Mouse (Mus musculus) testis, postnatal 14 days (tissue): ENCODE results near the gene Ripor3.

Experiments used
- DNase-seq: peaks from one replicate; pipeline ENCODE4 v3.0.0; 2021; ENCODE audit warnings: low spot score

Ripor3 gene

DNA sequence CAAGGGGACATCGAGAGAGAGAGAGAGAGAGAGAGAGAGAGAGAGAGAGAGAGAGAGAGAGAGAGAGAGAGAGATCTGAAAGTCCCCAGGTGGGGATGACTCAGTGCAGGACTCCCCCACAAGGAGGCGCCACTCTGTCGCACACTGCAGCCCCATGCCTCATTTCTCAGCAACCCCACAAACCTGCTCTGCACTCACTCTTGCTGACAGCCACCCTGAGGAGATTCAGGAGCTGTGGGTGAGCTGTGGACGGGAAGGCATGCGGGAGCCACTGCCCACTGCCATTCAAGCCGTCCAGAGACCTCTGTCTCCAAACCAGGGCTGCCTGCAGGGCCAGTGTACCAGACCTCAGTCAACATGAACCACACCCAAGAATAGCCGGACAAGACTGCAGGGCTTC is 23.7 kb downstream of the Ripor3 start:
- DNase-seq, result no peak

DNA sequence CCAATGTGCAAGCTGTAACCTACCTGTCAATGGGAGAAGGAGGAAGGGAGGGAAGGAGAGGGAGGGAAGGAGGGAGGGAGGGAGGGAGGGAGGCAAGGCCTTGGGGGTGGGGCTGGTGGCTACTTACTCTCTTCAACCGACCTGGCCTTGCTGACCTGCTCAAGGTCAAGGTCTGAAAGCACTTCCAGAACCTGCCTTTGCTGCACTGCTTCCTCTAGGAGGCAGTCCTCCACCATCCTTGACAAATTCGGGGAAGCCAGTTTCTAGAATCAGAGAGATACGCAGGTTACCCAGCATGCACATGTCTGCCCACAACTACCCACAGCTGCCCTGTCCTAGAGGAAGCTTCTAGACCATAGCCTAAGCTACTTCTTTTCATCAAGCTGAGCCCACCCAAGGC is 25.5 kb downstream of the Ripor3 start:
- DNase-seq, result no peak

DNA sequence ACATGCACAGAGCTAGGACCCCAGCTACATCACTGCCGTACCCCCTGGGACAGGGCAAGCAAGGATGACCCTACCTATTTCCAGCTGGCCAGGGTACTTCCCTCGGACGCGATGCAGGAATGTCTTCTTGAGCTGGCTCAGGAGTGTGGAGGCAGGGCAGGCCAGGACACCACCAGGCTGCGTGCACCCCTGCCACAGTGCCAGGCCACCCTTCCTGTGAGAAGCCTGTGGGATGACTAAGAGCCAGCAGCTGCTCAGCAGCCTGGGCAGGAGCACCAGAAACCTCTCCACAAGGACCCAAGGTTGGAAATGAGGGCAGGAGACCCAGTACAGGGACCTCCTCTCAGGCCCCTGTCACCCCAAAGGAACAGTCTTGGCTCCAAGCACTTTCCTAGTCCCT is 26.0 kb downstream of the Ripor3 start:
- DNase-seq, result no peak

DNA sequence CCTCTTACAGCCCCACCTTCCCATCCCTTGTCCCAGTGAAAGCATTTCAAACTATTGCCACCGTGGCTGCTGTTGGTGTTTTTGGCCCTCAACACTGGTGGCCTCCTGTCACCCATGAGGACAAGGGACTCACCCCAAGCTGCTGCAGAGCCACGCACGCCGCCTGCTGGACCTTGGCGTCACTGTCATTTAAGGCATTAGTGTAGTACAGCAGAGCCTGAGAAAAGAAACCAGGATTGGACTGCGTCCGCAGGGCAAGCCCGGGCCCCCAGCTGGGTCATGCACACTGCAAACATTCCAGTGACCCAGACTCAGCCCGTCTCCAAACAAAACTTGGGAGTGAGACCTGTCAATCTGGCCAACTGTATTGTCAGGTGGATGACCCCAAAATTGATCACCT is 27.8 kb downstream of the Ripor3 start:
- no peak for DNase-seq

DNA sequence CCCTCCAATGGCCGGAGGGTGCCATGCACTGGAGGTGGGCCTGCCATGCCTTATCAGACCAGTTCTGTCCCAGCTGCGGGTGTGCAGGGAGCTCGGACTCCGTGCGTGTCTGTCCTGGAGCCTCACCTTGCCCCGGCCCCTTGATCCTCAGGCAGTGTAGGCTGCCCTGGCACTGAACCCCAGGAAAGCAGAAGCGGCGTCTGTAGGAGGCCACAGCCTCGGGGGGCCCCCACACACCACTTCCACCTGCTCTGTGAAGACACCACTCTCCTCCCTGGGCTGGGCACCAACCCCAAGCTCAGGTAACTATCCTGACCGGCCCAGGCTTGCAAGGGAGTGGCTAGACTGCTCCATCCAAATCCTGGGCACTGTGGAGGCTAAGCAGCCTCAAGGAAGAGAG is 30.0 kb downstream of the Ripor3 start:
- DNase-seq, result no peak

DNA sequence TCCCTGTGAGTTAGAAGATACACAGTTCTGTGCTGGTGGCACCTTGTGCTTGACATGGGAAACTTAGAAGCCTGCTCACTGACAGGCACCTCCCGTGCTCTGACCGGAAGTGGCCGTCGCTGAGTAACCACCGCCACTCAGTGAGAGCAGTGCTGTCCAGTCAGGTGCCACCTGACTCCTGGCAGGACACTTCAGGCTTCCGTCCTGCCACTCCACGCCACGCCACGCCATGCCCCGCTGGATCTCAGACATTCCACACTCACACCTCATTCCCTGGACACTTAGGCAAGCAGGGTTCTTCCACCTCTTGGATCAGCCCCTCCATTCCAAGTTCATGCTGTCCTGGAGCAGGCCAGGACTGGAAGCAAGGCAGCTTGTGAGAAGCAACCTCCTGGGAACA is 32.1 kb downstream of the Ripor3 start:
- no peak for DNase-seq

DNA sequence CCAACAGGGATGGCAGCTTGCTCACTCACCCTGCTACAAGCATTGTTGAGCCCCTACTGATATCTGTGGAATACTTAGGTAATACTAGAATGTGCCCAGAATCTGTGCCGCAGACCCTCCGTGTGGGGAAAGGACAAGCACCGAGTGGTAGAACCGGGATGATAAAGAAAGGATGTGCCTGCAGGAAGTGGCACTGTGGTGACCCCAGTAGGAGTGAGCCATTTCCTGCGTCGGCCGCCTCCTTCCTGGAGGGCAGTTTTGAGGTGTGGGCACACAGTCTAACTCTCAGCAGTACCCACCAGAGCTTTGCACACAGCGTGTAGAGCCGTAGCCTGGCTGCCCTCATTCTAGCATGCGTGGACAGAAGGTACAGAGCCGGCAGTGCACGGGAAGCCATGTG is 34.7 kb downstream of the Ripor3 start:
- no peak for DNase-seq

DNA sequence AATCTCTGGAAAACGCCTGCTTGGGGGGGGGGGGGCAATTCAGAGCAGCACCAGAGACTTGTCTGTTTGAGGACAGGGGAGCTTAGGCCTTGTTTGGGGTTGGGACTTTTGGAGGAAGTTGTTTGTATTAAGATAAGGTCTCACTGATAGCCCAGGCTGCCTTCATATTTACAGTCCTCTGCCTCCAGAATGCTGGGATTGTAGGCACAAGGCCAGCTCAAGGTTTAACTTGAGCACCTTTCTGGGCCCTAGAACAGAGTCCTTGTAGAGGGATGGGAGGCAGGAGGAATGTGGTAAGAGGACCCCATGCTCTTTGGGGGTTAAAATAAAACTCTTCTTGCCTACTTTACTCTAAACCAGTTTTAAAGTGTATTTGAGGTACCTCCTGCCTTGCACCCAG is 37.6 kb downstream of the Ripor3 start:
- DNase-seq, result no peak

GRCm38 (mm10) chr2:167972146-167972545 is 38.3 kb downstream of the Ripor3 start:
- DNase-seq, result no peak

DNA sequence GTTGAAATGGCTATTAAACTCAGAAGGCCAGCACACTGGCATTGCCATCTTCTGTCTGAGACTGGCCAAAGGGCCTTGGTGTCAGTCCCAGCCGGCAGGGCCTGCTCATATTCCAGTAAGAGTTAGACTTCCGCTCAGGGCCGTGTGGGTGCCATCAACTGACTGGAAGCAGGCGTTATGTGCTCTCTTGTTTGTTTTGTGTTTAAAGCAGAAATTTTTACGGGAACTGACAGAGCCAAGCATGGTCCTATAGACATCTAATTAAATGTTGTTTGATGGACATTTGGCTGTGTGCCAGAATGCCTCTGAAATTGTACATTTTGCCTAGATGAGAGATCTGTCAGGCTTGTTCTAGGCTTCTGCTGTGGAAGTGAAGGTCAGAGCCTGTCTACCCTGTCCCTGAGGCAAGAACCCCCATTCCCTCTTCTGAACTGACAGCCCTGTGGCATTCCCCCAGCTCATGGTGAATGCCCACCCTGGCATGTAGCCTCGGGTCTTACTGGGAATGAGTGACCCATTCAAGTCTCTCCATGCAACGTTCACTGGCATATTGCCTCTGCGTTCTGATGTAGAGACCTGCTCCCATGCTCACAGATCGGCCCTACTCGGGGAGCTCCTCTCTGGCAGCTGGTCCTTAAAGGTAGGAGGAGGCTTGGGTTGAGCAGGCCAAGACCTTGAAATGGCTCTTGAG is 40.4 kb downstream of the Ripor3 start:
- DNase-seq, result no peak

GRCm38 (mm10) chr2:167968504-167968903 is 41.9 kb downstream of the Ripor3 start:
- DNase-seq, result no peak

GRCm38 (mm10) chr2:167965911-167966310 is 44.5 kb downstream of the Ripor3 start:
- no peak for DNase-seq

DNA sequence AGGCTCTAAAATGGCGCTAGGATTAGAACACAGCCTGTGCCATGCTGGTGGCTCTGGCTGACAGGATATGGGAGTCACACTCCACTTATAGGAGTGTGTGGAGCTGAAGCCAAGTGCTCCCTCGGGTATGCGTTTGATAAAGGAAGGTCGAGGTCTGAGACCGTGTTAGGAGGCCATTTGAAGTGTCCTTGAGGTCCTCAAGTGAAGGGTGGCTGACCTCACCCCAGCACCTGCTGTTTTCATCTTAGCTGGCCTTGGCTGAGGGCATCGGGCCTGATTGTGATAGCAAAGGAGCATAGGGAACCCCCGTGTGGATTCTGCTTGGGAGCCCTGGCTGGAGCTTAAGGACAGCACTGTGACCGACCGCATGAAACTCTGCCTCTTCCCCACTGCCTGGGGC is 46.1 kb downstream of the Ripor3 start:
- DNase-seq, result peak; percentile 28

- DNase-seq, result no peak
Measured at GRCm38 (mm10) chr2:167963778-167964300, 46.6 kb downstream of the Ripor3 start.

- DNase-seq, result no peak
Measured at GRCm38 (mm10) chr2:167963176-167963575, 47.2 kb downstream of the Ripor3 start.

DNA sequence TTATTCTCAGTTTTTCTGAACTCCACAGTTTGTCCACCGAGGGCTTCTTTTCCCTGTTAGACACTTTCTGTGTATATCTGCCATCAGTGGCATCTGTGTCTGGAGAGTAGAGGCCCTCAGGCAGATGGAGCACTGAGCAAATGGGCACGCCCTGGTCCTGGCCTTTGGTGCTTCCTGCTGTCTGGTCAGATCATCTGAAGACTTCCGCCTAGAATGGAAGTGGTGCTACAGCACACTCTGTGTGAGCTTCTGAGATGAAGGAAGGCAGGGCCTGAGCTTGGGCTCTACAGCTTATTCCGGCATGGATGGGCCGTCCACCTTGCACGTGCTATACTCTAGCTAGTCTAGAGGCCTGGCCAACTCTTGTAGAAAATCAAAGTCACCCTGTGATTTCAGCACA is 48.1 kb downstream of the Ripor3 start:
- DNase-seq, result no peak

DNA sequence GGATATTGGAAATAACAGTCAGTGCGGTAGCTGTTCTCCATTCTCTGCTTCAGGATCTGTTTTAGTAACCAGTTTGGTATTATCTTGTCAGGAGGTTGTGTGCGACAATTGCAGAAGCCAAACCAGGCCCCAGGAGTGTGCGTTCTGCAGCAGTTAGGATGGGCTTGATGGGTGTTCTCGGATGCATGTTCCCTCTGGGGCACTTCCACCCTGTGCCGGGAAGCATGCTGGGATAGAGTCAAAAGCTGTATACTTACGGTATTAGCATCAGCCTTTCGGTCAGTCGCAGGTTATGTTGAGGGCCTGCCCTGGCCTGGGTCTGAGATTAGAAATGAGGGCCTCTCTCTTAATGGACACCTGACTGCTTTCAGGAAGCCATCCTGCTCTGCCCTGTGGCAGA is 49.8 kb downstream of the Ripor3 start:
- no peak for DNase-seq

DNA sequence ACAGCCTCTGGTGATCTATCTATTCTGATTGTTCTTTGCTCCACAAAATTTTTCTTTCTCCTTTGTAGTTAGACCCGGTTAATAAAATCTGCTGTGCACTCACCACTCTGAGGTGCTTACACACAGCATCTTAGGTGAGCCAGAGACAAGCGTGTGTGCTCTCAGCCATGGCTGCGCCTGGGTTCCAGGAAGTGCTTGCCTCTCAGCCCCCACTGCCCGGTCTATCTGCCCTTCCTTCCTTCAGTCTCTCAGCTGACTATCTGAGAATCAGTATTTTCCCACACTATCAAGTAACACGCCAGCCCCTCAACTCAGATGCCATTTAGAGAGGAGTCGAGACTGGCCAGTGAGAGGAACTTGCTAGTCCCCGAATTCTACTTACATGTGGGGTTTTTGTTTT is 50.4 kb downstream of the Ripor3 start:
- DNase-seq, result no peak

DNA sequence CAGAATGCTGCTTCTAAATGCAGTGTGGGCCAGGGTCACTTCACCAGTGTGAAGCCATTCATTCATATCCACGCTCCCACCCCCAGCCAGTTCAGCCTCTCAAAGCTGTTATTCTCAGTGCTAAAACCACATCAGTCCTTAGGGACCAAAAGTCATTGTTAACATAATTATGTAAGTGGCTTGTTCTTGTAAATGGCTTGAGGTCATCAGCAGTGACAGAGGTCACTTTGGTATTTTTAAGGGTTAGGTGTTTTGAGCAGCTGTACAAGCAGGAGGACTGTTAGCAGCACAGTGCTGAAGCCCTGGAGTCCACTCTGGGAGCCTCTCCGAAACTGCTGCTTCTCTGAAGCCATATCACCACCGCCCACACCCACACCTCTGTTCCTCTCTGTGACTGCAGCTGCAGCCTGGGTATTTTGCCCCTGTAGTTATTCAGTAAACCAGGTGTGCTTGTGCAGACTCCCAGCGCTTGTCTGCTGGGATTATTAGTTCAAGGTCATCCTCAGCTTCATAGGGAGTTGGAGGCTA is 51.0 kb downstream of the Ripor3 start:
- no peak for DNase-seq

GRCm38 (mm10) chr2:167958843-167959242 is 51.6 kb downstream of the Ripor3 start:
- DNase-seq, result peak; percentile 84

GRCm38 (mm10) chr2:167958082-167958788 is 52.2 kb downstream of the Ripor3 start:
- DNase-seq, result no peak

DNA sequence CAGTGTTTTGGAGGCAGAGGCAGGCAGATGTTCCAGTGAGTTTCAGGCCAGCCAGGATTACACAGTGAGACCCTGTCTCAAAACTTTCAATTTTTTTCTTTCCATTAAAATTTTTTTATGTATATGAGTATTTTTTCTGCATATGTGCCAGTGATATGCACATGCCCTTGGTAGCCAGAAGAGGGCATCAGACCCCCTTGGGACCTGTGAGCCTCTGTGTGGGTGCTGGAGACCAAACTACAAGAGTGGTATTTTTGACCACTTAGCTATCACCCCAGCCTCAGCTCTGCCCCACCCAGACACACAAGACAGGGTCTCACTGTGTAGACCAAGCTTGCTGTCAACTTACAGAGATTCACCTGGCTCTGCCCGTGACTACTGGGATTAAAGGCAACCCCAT is 52.9 kb downstream of the Ripor3 start:
- DNase-seq, result no peak

- DNase-seq, result no peak
Measured at GRCm38 (mm10) chr2:167954928-167955327, 55.5 kb downstream of the Ripor3 start.
